Mouse (Mus musculus): ENCODE data around the gene Camk2d.

GRCm38 (mm10) chr3:126737128-126737527, 141.0 kb downstream of the Camk2d start:
- no peak for TF ChIP-seq CTCF (IDR thresholded peaks at IDR 0.05; ENCODE audit: control insufficient read depth, insufficient read depth, insufficient replicate concordance, low read depth, low read length)
- no peak for TF ChIP-seq POLR2A (IDR thresholded peaks at IDR 0.05; ENCODE audit: control insufficient read depth, low read depth, low read length)
